Mouse (Mus musculus) midbrain, embryonic 16.5 days (tissue): ENCODE measurements around the gene Eif3m. TPM values are rescaled to one million over a fixed set of nuclear protein-coding genes. Genes with fewer than 3 reads are reported as not detected.
"Not testable (repeated sequence)": the region's sequence is repeated elsewhere in the genome, so short reads cannot be mapped to it uniquely, and the experiment has no call there.

Experiments used
- ATAC-seq: fragments of 200-750 bp; cut with Nextera tagmentation; 2 replicates; pipeline ENCODE4 v1.8.0; 2017; ENCODE audit warnings: moderate TSS enrichment
- H3K27ac ChIP-seq: fragments of 300-500 bp; sonication (generic); 2 replicates; pipeline ENCODE4 v1.5.1; 2014; ENCODE audit warnings: mild to moderate bottlenecking, low read length, mixed read lengths
- H3K27me3 ChIP-seq: fragments of 300-500 bp; sonication (generic); 2 replicates; pipeline ENCODE4 v1.6.1; 2014; ENCODE audit warnings: low read depth, low read length, mixed read lengths; ENCODE audit not compliant: control insufficient read depth, insufficient read depth
- H3K36me3 ChIP-seq: fragments of 300-500 bp; sonication (generic); 2 replicates; pipeline ENCODE4 v1.6.1; 2014; ENCODE audit warnings: mild to moderate bottlenecking, low read length, moderate library complexity, mixed read lengths; ENCODE audit not compliant: control insufficient read depth, insufficient read depth
- H3K4me1 ChIP-seq: fragments of 300-500 bp; sonication (generic); 2 replicates; pipeline ENCODE4 v1.6.1; 2014; ENCODE audit warnings: mild to moderate bottlenecking, low read length, mixed read lengths; ENCODE audit not compliant: control insufficient read depth, insufficient read depth
- H3K4me2 ChIP-seq: fragments of 300-500 bp; sonication (generic); 2 replicates; pipeline ENCODE4 v1.6.1; 2014; ENCODE audit warnings: mild to moderate bottlenecking, low read length, mixed read lengths
- H3K4me3 ChIP-seq: fragments of 300-500 bp; sonication (generic); 2 replicates; pipeline ENCODE4 v1.5.1; 2014; ENCODE audit warnings: low read depth, mild to moderate bottlenecking, low read length, moderate library complexity, mixed read lengths
- H3K9ac ChIP-seq: fragments of 300-500 bp; sonication (generic); 2 replicates; pipeline ENCODE4 v1.6.1; 2014; ENCODE audit warnings: low read depth, low read length, mixed read lengths
- H3K9me3 ChIP-seq: fragments of 300-500 bp; sonication (generic); replicated peaks from 2 replicates; pipeline ENCODE4 v1.6.1; 2014; ENCODE audit warnings: mild to moderate bottlenecking, low read length, mixed read lengths; ENCODE audit not compliant: control insufficient read depth, poor library complexity, severe bottlenecking
- WGBS: fragments of 180-500 bp; shearing (Covaris S2); extraction: QIAGEN DNeasy Blood & Tissue Kit; methylation state at CpG from one replicate; pipeline ENCODE4 v1.1.7; 2014; 5-methylcytosine and 5-hydroxymethylcytosine counted together
- polyA plus RNA-seq: library from polyadenylated mRNA; unstranded; fragments of >200 nt; fragmentation: Nextera tagmentation; extraction: Ambion mirVana; gene quantifications from 2 replicates; pipeline ENCODE4 v1.2.1, GENCODE M21; 2015

Eif3m gene
- polyA plus RNA-seq, 1 experiment from 2014 or later = 150 TPM

- Histone ChIP-seq H3K4me2 (no peak overlapping the region), H3K9ac (no peak overlapping the region), H3K4me3 (no peak overlapping the region), H3K36me3 (no peaks in the 10 kb centered on the region), H3K27ac (no peak overlapping the region), H3K27me3 (no peaks in the 10 kb centered on the region), H3K4me1 (no peaks in the 10 kb centered on the region), H3K9me3 (no peaks in the 10 kb centered on the region)
- WGBS = 78% methylated on average over 11 of the region's 11 CpGs
- ATAC-seq = no peak
Measured at GRCm38 (mm10) chr2:105036401-105037070, 19.7 kb upstream of the Eif3m start.

- ATAC-seq = no peak
- Histone ChIP-seq H3K36me3 (no peaks in the 10 kb centered on the region), H3K4me2 (no peak overlapping the region), H3K9ac (no peak overlapping the region), H3K9me3 (no peaks in the 10 kb centered on the region), H3K4me3 (no peak overlapping the region), H3K4me1 (no peaks in the 10 kb centered on the region), H3K27ac (no peak overlapping the region), H3K27me3 (no peaks in the 10 kb centered on the region)
- 64% methylated on average over 11 of the region's 11 CpGs for WGBS
Measured at GRCm38 (mm10) chr2:105035985-105036384, 19.1 kb upstream of the Eif3m start.

GRCm38 (mm10) chr2:105034084-105034483, 17.2 kb upstream of the Eif3m start:
- Histone ChIP-seq H3K27ac (no peak overlapping the region), H3K27me3 (no peaks in the 10 kb centered on the region), H3K4me3 (no peak overlapping the region), H3K4me1 (no peaks in the 10 kb centered on the region), H3K9me3 (no peaks in the 10 kb centered on the region), H3K4me2 (no peak overlapping the region), H3K36me3 (no peaks in the 10 kb centered on the region), H3K9ac (no peak overlapping the region)
- WGBS = 32% methylated on average over 3 of the region's 3 CpGs
- ATAC-seq = no peak

GRCm38 (mm10) chr2:105030505-105030904, 13.6 kb upstream of the Eif3m start:
- Histone ChIP-seq H3K4me2 (no peak overlapping the region), H3K4me1 (no peaks in the 10 kb centered on the region), H3K9me3 (no peaks in the 10 kb centered on the region), H3K4me3 (no peak overlapping the region), H3K27ac (no peak overlapping the region), H3K9ac (no peak overlapping the region), H3K36me3 (no peaks in the 10 kb centered on the region), H3K27me3 (no peaks in the 10 kb centered on the region)
- WGBS = 92% methylated on average over 5 of the region's 5 CpGs
- ATAC-seq = no peak

GRCm38 (mm10) chr2:105028806-105029205, 11.9 kb upstream of the Eif3m start:
- H3K36me3 ChIP-seq = no peaks in the 10 kb centered on the region
- no peak for ATAC-seq
- H3K4me2 ChIP-seq = no peak overlapping the region
- no peaks in the 10 kb centered on the region for H3K9me3 ChIP-seq
- no peak overlapping the region for H3K9ac ChIP-seq
- 80% methylated on average over 5 of the region's 5 CpGs for WGBS
- no peaks in the 10 kb centered on the region for H3K27me3 ChIP-seq
- H3K4me1 ChIP-seq = no peaks in the 10 kb centered on the region
- no peak overlapping the region for H3K27ac ChIP-seq
- H3K4me3 ChIP-seq = no peak overlapping the region

GRCm38 (mm10) chr2:105026950-105027695, 10.2 kb upstream of the Eif3m start:
- H3K27ac ChIP-seq = no peak overlapping the region
- no peaks in the 10 kb centered on the region for H3K27me3 ChIP-seq
- no peak overlapping the region for H3K9ac ChIP-seq
- H3K36me3 ChIP-seq = no peaks in the 10 kb centered on the region
- no peak for ATAC-seq
- H3K4me2 ChIP-seq = no peak overlapping the region
- no peaks in the 10 kb centered on the region for H3K4me1 ChIP-seq
- WGBS = 87% methylated on average over 22 of the region's 22 CpGs
- H3K4me3 ChIP-seq = no peak overlapping the region
- H3K9me3 ChIP-seq = no peaks in the 10 kb centered on the region

- not testable (repeated sequence) for ATAC-seq, H3K36me3 ChIP-seq, H3K4me2 ChIP-seq, H3K27me3 ChIP-seq, H3K9me3 ChIP-seq, H3K4me1 ChIP-seq, H3K9ac ChIP-seq, H3K27ac ChIP-seq, H3K4me3 ChIP-seq
- 90% methylated on average over 12 of the region's 12 CpGs for WGBS
Measured at GRCm38 (mm10) chr2:105025610-105026009, 8.7 kb upstream of the Eif3m start.

GRCm38 (mm10) chr2:105023815-105024214, 6.9 kb upstream of the Eif3m start:
- Histone ChIP-seq H3K4me3 (no peak overlapping the region), H3K4me1 (no peaks in the 10 kb centered on the region), H3K9ac (no peak overlapping the region), H3K27ac (no peak overlapping the region), H3K27me3 (no peaks in the 10 kb centered on the region), H3K36me3 (no peaks in the 10 kb centered on the region), H3K9me3 (no peaks in the 10 kb centered on the region), H3K4me2 (no peak overlapping the region)
- 84% methylated on average over 4 of the region's 4 CpGs for WGBS
- no peak for ATAC-seq

GRCm38 (mm10) chr2:105023031-105023615, 6.2 kb upstream of the Eif3m start:
- Histone ChIP-seq H3K27me3 (no peaks in the 10 kb centered on the region), H3K9me3 (no peaks in the 10 kb centered on the region), H3K9ac (no peak overlapping the region), H3K27ac (no peak overlapping the region), H3K4me3 (no peak overlapping the region), H3K4me2 (no peak overlapping the region), H3K36me3 (no peaks in the 10 kb centered on the region), H3K4me1 (no peaks in the 10 kb centered on the region)
- no peak for ATAC-seq
- 87% methylated on average over 6 of the region's 6 CpGs for WGBS
